Comparison of ENCODE assay signal across 8 mouse cellular contexts in genomic region chr2:27572928-27573627, GRCm38 (mm10). TPM values are rescaled to one million over a fixed set of nuclear protein-coding genes. Genes with fewer than 3 reads are reported as not detected.
DNase-seq lines count a peak whose midpoint lies in the region; ATAC-seq and TF ChIP-seq lines count a peak whose summit lies in the region.

No protein-coding gene starts in this region.

- peak; percentile 98 for ATAC-seq in forebrain, postnatal 0 days
- peak; percentile 72 for ATAC-seq in lung, embryonic 14.5 days (ENCODE audit: insufficient read depth)

- no peaks in the 10 kb centered on the region for H3K79me2 ChIP-seq in C2C12 (ENCODE audit: control insufficient read depth, insufficient read depth)

- TF ChIP-seq CTCF in C2C12 (IDR thresholded peaks at IDR 0.05; ENCODE audit: control insufficient read depth, insufficient read depth, insufficient read length): no peak
- TF ChIP-seq CTCF in forebrain, postnatal 0 days (IDR thresholded peaks at IDR 0.05; ENCODE audit: low read depth): no peak
- no peak for TF ChIP-seq CTCF in lung, embryonic 14.5 days (IDR thresholded peaks at IDR 0.05; ENCODE audit: low read depth)

- H3K4me1 ChIP-seq in forebrain, postnatal 0 days (ENCODE audit: insufficient read depth): peaks cover 15% of the 10 kb centered on the region
- H3K4me1 ChIP-seq in lung, embryonic 14.5 days (ENCODE audit: insufficient read depth): peaks cover 23% of the 10 kb centered on the region

- peak overlapping the region; percentile 41 for H3K4me2 ChIP-seq in forebrain, postnatal 0 days (ENCODE audit: low read depth)
- peak overlapping the region; percentile 14; the same call in 1 of the 2 replicates for H3K4me2 ChIP-seq in lung, embryonic 14.5 days

- no peaks in the 10 kb centered on the region for H3K79me3 ChIP-seq in C2C12 (ENCODE audit: low read depth)

- no peak overlapping the region for H3ac ChIP-seq in C2C12 (ENCODE audit: control insufficient read depth, insufficient read length, low read depth)

- 0 out of 2 replicates have a peak overlapping the region, but pooled peaks have one; percentile 10 for H3K9ac ChIP-seq in forebrain, postnatal 0 days
- no peak overlapping the region for H3K9ac ChIP-seq in lung, embryonic 14.5 days

- DNase-seq in adrenal gland, adult 8-10 months: peak; percentile 58
- DNase-seq in forebrain, postnatal 0 days: peak; percentile 95
- peak; percentile 73 to 76 for DNase-seq in heart, postnatal 14 days
- DNase-seq in layer of hippocampus, adult 11-12 months (ENCODE audit: low spot score): peak; percentile 83
- peak; percentile 91 for DNase-seq in lung, embryonic 14.5 days
- peak; percentile 90 for DNase-seq in right cerebral cortex, adult 18-20 months
- no peak for DNase-seq in thymus, postnatal 0 days (ENCODE audit: low spot score)

- intact Hi-C loops in heart, postnatal 14 days (cut with DNase I): no loop called here

- H3K4me3 ChIP-seq in C2C12 (ENCODE audit: insufficient read depth, poor library complexity, severe bottlenecking): no peak overlapping the region
- H3K4me3 ChIP-seq in forebrain, postnatal 0 days (ENCODE audit: low read depth, low read length): peak overlapping the region; percentile 11; the same call in 1 of the 2 replicates
- H3K4me3 ChIP-seq in lung, embryonic 14.5 days (ENCODE audit: low read depth, low read length): no peak overlapping the region

- H3K9me3 ChIP-seq in forebrain, postnatal 0 days (ENCODE audit: low read length): no peaks in the 10 kb centered on the region
- no peaks in the 10 kb centered on the region for H3K9me3 ChIP-seq in lung, embryonic 14.5 days (ENCODE audit: low read depth, low read length)

- peaks cover 24% of the 10 kb centered on the region for H3K27me3 ChIP-seq in C2C12 (ENCODE audit: control insufficient read depth, insufficient read depth, insufficient read length)
- 0 out of 2 replicates have a peak, but pooled peaks cover 8% of the 10 kb centered on the region for H3K27me3 ChIP-seq in forebrain, postnatal 0 days (ENCODE audit: insufficient read depth, low read length)
- no peaks in the 10 kb centered on the region for H3K27me3 ChIP-seq in lung, embryonic 14.5 days (ENCODE audit: insufficient read depth, low read length)

- 8% methylated on average over 18 of the region's 18 CpGs for WGBS in forebrain, postnatal 0 days
- WGBS in lung, embryonic 14.5 days: 43% methylated on average over 18 of the region's 18 CpGs

- no peaks in the 10 kb centered on the region for H3K36me3 ChIP-seq in C2C12 (ENCODE audit: control insufficient read depth, insufficient read depth)
- no peaks in the 10 kb centered on the region for H3K36me3 ChIP-seq in forebrain, postnatal 0 days (ENCODE audit: insufficient read depth)
- H3K36me3 ChIP-seq in lung, embryonic 14.5 days (ENCODE audit: insufficient read depth): no peaks in the 10 kb centered on the region

- peak overlapping the region; percentile 82 for H3K27ac ChIP-seq in forebrain, postnatal 0 days (ENCODE audit: low read depth, low read length)
- H3K27ac ChIP-seq in lung, embryonic 14.5 days (ENCODE audit: low read depth): peak overlapping the region; percentile 76; the same call in 1 of the 2 replicates

TF ChIP-seq in C2C12, 6 proteins besides CTCF, POLR2A, EP300 and RAD21:
- TF ChIP-seq CEBPB (IDR thresholded peaks at IDR 0.05; ENCODE audit: low read depth) (peak; percentile 42), USF1 (IDR thresholded peaks at IDR 0.05; ENCODE audit: low read depth) (no peak)

RNA-seq across cellular contexts. Expression of gene Wdr5, which starts 58.1 kb away (rescaled TPM):
- 46.9 TPM for polyA plus RNA-seq in C2C12 (2012; fragmentation: generic; extraction: Trizol)
- 10 to 100 TPM; 31.3 to 42.8 (median 36.3) TPM for total RNA-seq in adrenal gland, adult 8-10 months (2022)
- total RNA-seq in forebrain, postnatal 0 days (2014; rRNA removed): 49.4 and 53.6 TPM in 2 replicates
- 28.9 and 35.0 TPM in 2 replicates for polyA plus RNA-seq in forebrain, postnatal 0 days (2015; fragmentation: Nextera tagmentation; extraction: Ambion mirVana)
- 10 to 100 TPM; 21.4 to 25.3 TPM for total RNA-seq in heart, postnatal 14 days (2021)
- polyA plus RNA-seq in lung, embryonic 14.5 days (2014; fragmentation: Nextera tagmentation; extraction: Ambion mirVana): 63.6 and 71.3 TPM in 2 replicates
- 41.7 and 42.7 TPM in 2 replicates for polyA plus RNA-seq in thymus, postnatal 0 days (2015; fragmentation: Nextera tagmentation; extraction: Ambion mirVana)
